Mouse (Mus musculus): ENCODE results near the gene Snrpa1. TPM values are rescaled to one million over a fixed set of nuclear protein-coding genes. Genes with fewer than 3 reads are reported as not detected.

The Snrpa1 gene
- polyA plus RNA-seq, 1 experiment from 2014 or later = 69.6 TPM

DNA sequence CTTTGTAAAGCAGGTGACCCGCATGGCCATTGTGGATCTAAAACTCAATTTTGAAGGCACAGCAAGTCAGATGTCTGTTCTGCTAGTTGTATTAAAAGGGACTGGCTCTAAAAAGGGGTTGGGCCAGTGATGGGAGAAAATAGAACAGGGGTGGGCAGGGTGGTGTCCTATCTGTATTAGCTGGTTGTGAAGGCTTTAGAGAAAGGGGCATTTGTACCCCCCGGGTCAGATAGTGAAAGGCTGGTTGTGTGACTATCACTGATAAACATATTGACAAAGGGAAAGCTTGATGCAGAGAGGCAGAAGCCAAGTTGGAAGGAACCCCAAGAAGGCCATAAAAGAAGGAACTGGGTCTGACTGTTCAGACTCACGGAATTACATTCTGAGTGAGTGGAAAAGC is 54.8 kb downstream of the Snrpa1 start:
- TF ChIP-seq CTCF (IDR thresholded peaks at IDR 0.05; ENCODE audit: low read depth) (no peak), EP300 (optimal IDR thresholded peaks at IDR 0.05) (no peak)
- no peak for DNase-seq (ENCODE audit: low spot score)
- Histone ChIP-seq H3K27ac (replicated peaks) (no peak overlapping the region), H3K27me3 (ENCODE audit: control insufficient read depth, insufficient read depth, low read length) (no peaks in the 10 kb centered on the region), H3K4me1 (replicated peaks; ENCODE audit: control insufficient read depth, insufficient read depth) (0 out of 2 replicates have a peak, but pooled peaks cover 6% of the 10 kb centered on the region), H3K9ac (ENCODE audit: low read length) (no peak overlapping the region), H3K4me2 (replicated peaks; ENCODE audit: low read depth) (no peak overlapping the region), H3K9me3 (ENCODE audit: control insufficient read depth, low read length) (no peaks in the 10 kb centered on the region), H3K36me3 (ENCODE audit: control insufficient read depth, insufficient read depth, low read length) (no peaks in the 10 kb centered on the region), H3K4me3 (ENCODE audit: low read depth, low read length) (no peak overlapping the region)
- WGBS = 72% methylated on average over 3 of the region's 3 CpGs
- no peak for ATAC-seq (ENCODE audit: low FRiP score, low TSS enrichment)

DNA sequence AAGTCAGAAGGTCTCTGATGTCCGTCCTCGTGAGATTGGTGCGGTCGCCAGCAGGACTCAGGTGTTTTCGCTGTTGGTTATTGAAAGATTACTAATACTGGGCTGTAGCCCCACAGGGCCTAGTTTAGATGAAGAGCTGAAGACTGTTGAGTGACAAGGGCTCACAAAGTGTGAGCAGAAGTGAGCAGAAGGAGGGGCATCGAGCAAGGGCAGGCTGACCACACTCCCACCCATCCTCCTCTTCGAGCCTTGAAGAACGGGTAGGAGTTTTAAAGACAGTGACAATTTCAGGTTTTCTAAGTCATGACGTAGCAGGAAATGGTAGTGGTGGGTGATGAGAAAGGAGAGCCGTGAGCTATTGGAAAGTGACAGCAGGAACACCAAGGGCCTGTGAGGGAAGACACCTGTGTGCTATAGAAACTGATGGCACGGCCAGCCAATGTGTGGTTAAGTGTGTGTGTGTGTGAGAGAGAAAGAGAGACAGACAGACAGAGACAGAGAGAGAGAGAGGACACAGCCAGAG is 57.1 kb downstream of the Snrpa1 start:
- Histone ChIP-seq H3K27me3 (ENCODE audit: control insufficient read depth, insufficient read depth, low read length) (no peaks in the 10 kb centered on the region), H3K4me2 (replicated peaks; ENCODE audit: low read depth) (no peak overlapping the region), H3K9me3 (ENCODE audit: control insufficient read depth, low read length) (no peaks in the 10 kb centered on the region), H3K27ac (replicated peaks) (no peak overlapping the region), H3K36me3 (ENCODE audit: control insufficient read depth, insufficient read depth, low read length) (no peaks in the 10 kb centered on the region), H3K9ac (ENCODE audit: low read length) (no peak overlapping the region), H3K4me1 (replicated peaks; ENCODE audit: control insufficient read depth, insufficient read depth) (0 out of 2 replicates have a peak, but pooled peaks cover 4% of the 10 kb centered on the region), H3K4me3 (ENCODE audit: low read depth, low read length) (no peak overlapping the region)
- DNase-seq (ENCODE audit: low spot score) = no peak
- ATAC-seq (ENCODE audit: low FRiP score, low TSS enrichment) = no peak
- WGBS = 72% methylated on average over 11 of the region's 11 CpGs
- no peak for TF ChIP-seq CTCF (IDR thresholded peaks at IDR 0.05; ENCODE audit: low read depth)
- no peak for TF ChIP-seq EP300 (optimal IDR thresholded peaks at IDR 0.05)

DNA sequence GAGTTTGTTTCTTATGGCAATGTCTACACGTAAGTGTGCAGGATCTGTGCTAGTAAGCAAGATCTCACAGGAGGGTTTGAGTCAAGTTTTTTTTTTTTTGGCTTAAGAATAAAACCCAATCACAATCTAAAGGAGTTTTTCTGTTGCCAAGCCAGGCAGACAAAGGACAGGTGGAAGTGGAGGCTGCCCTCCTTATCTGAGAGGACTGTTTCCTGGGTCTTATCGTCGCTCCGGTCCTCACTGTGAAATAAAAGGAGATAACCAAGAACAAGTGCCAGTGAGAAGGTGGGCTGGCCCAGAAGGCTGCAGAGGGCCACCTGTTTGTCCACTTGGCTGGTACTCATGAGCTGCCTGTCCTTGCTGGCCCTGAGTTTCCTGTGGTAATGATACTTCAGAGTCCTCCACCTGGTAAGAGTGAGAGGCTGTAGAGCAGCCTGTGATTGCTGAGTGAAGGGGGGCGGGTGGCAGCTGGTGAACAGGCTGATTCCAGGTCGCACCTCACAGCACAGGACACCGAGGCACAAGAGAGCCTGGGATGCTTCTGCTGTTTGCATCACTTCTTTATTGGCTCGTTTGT is 58.2 kb downstream of the Snrpa1 start:
- Histone ChIP-seq H3K4me3 (ENCODE audit: low read depth, low read length) (no peak overlapping the region), H3K27ac (replicated peaks) (no peak overlapping the region), H3K9ac (ENCODE audit: low read length) (no peak overlapping the region), H3K27me3 (ENCODE audit: control insufficient read depth, insufficient read depth, low read length) (no peaks in the 10 kb centered on the region), H3K4me1 (replicated peaks; ENCODE audit: control insufficient read depth, insufficient read depth) (peaks cover 4% of the 10 kb centered on the region; the same call in 1 of the 2 replicates), H3K36me3 (ENCODE audit: control insufficient read depth, insufficient read depth, low read length) (no peaks in the 10 kb centered on the region), H3K4me2 (replicated peaks; ENCODE audit: low read depth) (no peak overlapping the region), H3K9me3 (ENCODE audit: control insufficient read depth, low read length) (no peaks in the 10 kb centered on the region)
- DNase-seq (ENCODE audit: low spot score) (no peak), ATAC-seq (ENCODE audit: low FRiP score, low TSS enrichment) (no peak)
- whole genome bisulfite sequencing = 64% methylated on average over 8 of the region's 8 CpGs
- TF ChIP-seq CTCF (IDR thresholded peaks at IDR 0.05; ENCODE audit: low read depth) = no peak
- TF ChIP-seq EP300 (optimal IDR thresholded peaks at IDR 0.05) = no peak

DNA sequence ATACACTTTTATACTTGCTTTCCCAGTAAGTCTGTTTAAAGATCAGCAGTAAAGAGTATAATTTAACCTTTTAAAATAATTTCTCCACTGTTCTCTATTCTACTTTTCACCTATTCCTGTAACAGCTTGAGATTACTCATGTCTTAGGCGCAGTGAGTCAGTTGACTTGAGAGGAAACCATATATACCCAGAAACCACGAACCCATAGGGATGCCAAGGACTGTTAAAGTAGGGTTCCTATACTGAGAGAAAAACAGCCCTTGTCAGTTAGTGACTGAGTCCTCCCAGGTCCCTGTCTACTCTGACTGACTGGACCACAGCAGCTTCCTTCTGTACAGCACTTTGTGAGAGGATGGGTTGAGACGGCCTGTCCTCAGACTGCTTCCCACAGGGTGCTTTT is 59.2 kb downstream of the Snrpa1 start:
- DNase-seq (ENCODE audit: low spot score) (no peak), ATAC-seq (ENCODE audit: low FRiP score, low TSS enrichment) (no peak)
- 89% methylated on average over 3 of the region's 3 CpGs for WGBS
- TF ChIP-seq EP300 (optimal IDR thresholded peaks at IDR 0.05) = no peak
- no peak for TF ChIP-seq CTCF (IDR thresholded peaks at IDR 0.05; ENCODE audit: low read depth)
- no peak overlapping the region for H3K27ac ChIP-seq (replicated peaks)
- H3K4me3 ChIP-seq (ENCODE audit: low read depth, low read length) = no peak overlapping the region
- H3K9ac ChIP-seq (ENCODE audit: low read length) = no peak overlapping the region
- H3K4me1 ChIP-seq (replicated peaks; ENCODE audit: control insufficient read depth, insufficient read depth) = peaks cover 4% of the 10 kb centered on the region; the same call in 1 of the 2 replicates
- no peaks in the 10 kb centered on the region for H3K36me3 ChIP-seq (ENCODE audit: control insufficient read depth, insufficient read depth, low read length)
- H3K9me3 ChIP-seq (ENCODE audit: control insufficient read depth, low read length) = no peaks in the 10 kb centered on the region
- H3K4me2 ChIP-seq (replicated peaks; ENCODE audit: low read depth) = no peak overlapping the region
- H3K27me3 ChIP-seq (ENCODE audit: control insufficient read depth, insufficient read depth, low read length) = no peaks in the 10 kb centered on the region

DNA sequence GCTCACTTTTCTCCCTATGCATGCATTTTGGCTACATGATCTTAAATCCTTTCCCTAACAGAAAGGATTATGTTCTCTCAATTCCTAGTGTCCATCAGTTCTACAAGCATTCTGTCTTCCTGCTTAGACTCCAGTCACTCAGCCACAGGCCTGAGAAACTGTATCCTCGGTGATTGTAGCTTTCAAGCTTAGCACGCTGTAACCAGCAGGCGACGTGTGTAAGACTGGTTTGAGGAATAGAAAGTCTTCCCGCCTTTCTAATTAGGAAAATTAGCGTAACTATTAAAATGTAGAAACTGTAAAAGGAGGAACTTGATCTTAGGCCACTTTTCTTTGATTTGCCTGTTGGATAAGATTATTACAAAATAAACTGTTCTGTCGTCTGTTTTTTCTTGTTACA is 60.0 kb downstream of the Snrpa1 start:
- Histone ChIP-seq H3K9me3 (ENCODE audit: control insufficient read depth, low read length) (no peaks in the 10 kb centered on the region), H3K27me3 (ENCODE audit: control insufficient read depth, insufficient read depth, low read length) (no peaks in the 10 kb centered on the region), H3K4me1 (replicated peaks; ENCODE audit: control insufficient read depth, insufficient read depth) (peaks cover 4% of the 10 kb centered on the region; the same call in 1 of the 2 replicates), H3K4me3 (ENCODE audit: low read depth, low read length) (no peak overlapping the region), H3K27ac (replicated peaks) (no peak overlapping the region), H3K9ac (ENCODE audit: low read length) (no peak overlapping the region), H3K36me3 (ENCODE audit: control insufficient read depth, insufficient read depth, low read length) (no peaks in the 10 kb centered on the region), H3K4me2 (replicated peaks; ENCODE audit: low read depth) (no peak overlapping the region)
- 75% methylated on average over 7 of the region's 7 CpGs for WGBS
- ATAC-seq (ENCODE audit: low FRiP score, low TSS enrichment) (no peak), DNase-seq (ENCODE audit: low spot score) (no peak)
- TF ChIP-seq EP300 (optimal IDR thresholded peaks at IDR 0.05) (no peak), CTCF (IDR thresholded peaks at IDR 0.05; ENCODE audit: low read depth) (no peak)

DNA sequence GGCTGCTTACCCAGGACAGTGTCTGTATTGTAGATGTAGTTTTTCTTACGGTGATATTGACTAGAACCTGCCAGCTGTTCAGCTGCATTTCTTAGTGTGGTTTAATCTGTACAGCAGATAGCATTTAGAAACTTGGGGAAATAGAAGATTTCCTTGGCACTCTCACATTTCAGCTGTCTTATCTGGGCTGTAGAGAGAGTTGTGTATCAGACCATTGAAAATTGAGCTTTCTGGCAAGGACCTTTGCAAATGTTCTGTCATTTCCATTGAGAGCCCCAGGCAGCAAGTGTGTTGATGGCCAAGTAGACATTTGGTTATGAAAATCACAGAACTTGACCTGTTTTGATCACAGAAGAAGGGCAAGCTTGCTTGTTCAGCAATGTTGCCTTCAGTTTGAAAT is 61.3 kb downstream of the Snrpa1 start:
- Histone ChIP-seq H3K36me3 (ENCODE audit: control insufficient read depth, insufficient read depth, low read length) (no peaks in the 10 kb centered on the region), H3K27me3 (ENCODE audit: control insufficient read depth, insufficient read depth, low read length) (no peaks in the 10 kb centered on the region), H3K4me3 (ENCODE audit: low read depth, low read length) (no peak overlapping the region), H3K4me2 (replicated peaks; ENCODE audit: low read depth) (no peak overlapping the region), H3K27ac (replicated peaks) (no peak overlapping the region), H3K9me3 (ENCODE audit: control insufficient read depth, low read length) (no peaks in the 10 kb centered on the region), H3K9ac (ENCODE audit: low read length) (no peak overlapping the region), H3K4me1 (replicated peaks; ENCODE audit: control insufficient read depth, insufficient read depth) (peaks cover 7% of the 10 kb centered on the region)
- no peak for ATAC-seq (ENCODE audit: low FRiP score, low TSS enrichment)
- 53% methylated on average over 1 of the region's 1 CpGs for WGBS
- DNase-seq (ENCODE audit: low spot score) = no peak
- TF ChIP-seq CTCF (IDR thresholded peaks at IDR 0.05; ENCODE audit: low read depth) (no peak), EP300 (optimal IDR thresholded peaks at IDR 0.05) (no peak)

All from stomach, postnatal 0 days (tissue).